Mouse (Mus musculus): ENCODE measurements around the gene Traf5.

DNA sequence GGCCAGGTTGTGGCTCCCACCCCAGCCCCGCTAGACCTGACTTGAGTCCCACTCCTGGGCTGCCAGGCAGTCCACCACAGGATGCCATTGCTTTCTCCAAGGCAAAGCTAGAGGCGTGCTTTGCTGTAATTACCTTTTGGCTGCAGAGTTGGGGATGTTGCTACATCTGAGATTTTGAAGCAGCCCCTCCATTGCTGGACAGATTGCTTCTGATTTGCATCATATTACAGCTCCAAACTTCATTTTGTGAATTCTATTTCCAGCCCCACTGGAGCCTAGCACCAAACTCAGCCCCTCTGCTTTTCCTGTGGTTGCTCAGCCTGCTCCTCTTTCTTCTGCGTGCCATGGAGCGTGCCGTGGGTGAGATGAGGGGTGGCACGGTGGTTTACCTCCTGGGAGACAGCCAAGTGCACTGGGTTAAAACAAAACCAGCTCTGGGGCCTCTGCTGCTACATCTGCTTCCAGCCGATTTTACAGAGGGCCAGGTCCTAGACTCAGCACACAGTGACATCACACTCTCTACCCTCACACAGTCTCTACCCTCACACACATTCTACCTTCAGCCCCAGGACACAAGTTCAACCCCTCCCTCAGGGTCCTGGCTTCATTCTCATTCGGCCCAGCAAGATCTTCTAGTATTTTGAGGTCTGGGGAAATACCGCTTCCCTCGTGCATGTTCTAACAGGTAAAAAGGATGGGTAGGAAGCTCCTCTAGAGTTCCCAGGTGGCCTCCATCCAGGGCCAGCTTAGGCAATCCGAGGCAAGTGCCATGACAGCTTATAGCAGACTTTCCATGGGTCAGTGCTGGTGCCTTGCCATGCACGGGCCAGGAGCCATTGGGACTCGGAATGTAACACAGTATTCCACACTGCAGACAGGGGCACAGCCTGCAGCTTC, 117.6 kb downstream of the Traf5 start:
- TF ChIP-seq CTCF (IDR thresholded peaks at IDR 0.05; ENCODE audit: extremely low read depth, insufficient read length, insufficient replicate concordance, low read depth, low read length) = no peak
- no peak for TF ChIP-seq POLR2A (IDR thresholded peaks at IDR 0.05; ENCODE audit: low read depth, low read length)
